In genomic region chr2:26323589-26324325, GRCm38 (mm10) we compare ENCODE assay signal across 20 mouse cellular contexts. TPM values are rescaled to one million over a fixed set of nuclear protein-coding genes. Genes with fewer than 3 reads are reported as not detected.
A peak's percentile ranks its signal among the peaks of the same experiment; 100 is the strongest.
DNase-seq lines count a peak whose midpoint lies in the region; ATAC-seq lines count a peak whose summit lies in the region.
"Had no signal": no experiment of that assay in that cellular context is flagged by ENCODE, and none has a peak within 500 bp of the region (broad histone marks: within the 10 kb centered on the region; RNA-seq: fewer than 3 reads in every experiment).

No protein-coding gene starts in this region.

- 82% methylated on average over 13 of the region's 13 CpGs for WGBS in heart, embryonic 14.5 days

- peak overlapping the region in 1 of 2 experiments; percentile 55; a peak in 2 of 4 replicates for H3K27ac ChIP-seq in heart, embryonic 14.5 days (replicated peaks in 1 of 2; ENCODE audit: control insufficient read depth in 1 of 2, insufficient read depth in 1 of 2, low read depth in 2 of 2, low read length in 2 of 2)
- H3K27ac ChIP-seq: embryonic facial prominence, embryonic 13.5 days; forebrain, embryonic 12.5 days; hindbrain, embryonic 12.5 days; intestine, embryonic 15.5 days had no signal

- ATAC-seq in heart, embryonic 14.5 days (ENCODE audit: insufficient number of reproducible peaks, insufficient read depth, low FRiP score, low read depth): 0 out of 2 replicates have a peak, but pooled peaks have one; percentile 11
- ATAC-seq: CD4-positive, CD25-positive, alpha-beta regulatory T cell, adult 4 months; forebrain, embryonic 16.5 days; intestine, embryonic 15.5 days had no signal

- H3K4me2 ChIP-seq in heart, embryonic 14.5 days (ENCODE audit: low read length): no peak overlapping the region
- H3K4me2 ChIP-seq: embryonic facial prominence, embryonic 13.5 days; forebrain, embryonic 12.5 days; hindbrain, embryonic 12.5 days; intestine, embryonic 15.5 days had no signal

- H3K27me3 ChIP-seq in heart, embryonic 14.5 days (ENCODE audit: control insufficient read depth, insufficient read depth, low read length): no peaks in the 10 kb centered on the region
- H3K27me3 ChIP-seq: embryonic facial prominence, embryonic 13.5 days; forebrain, embryonic 12.5 days; hindbrain, embryonic 12.5 days; intestine, embryonic 15.5 days had no signal

- H3K9ac ChIP-seq in heart, embryonic 14.5 days (ENCODE audit: low read length): peak overlapping the region; percentile 22
- H3K9ac ChIP-seq: embryonic facial prominence, embryonic 13.5 days; forebrain, embryonic 12.5 days; hindbrain, embryonic 12.5 days; intestine, embryonic 15.5 days had no signal

- H3K4me1 ChIP-seq in heart, embryonic 14.5 days (ENCODE audit: control insufficient read depth in 2 of 2, insufficient read depth in 2 of 2, low read length in 2 of 2): peaks cover 16 to 38% of the 10 kb centered on the region in 2 experiments; a peak in 3 of 4 replicates
- H3K4me1 ChIP-seq: intestine, embryonic 15.5 days had no signal

- H3K4me3 ChIP-seq in heart, embryonic 14.5 days (ENCODE audit: control insufficient read depth in 1 of 2, insufficient read depth in 1 of 2, low read depth in 1 of 2, low read length in 2 of 2): no peak overlapping the region
- H3K4me3 ChIP-seq: embryonic facial prominence, embryonic 13.5 days; forebrain, embryonic 12.5 days; hindbrain, embryonic 12.5 days; intestine, embryonic 15.5 days had no signal

- peaks cover 63% of the 10 kb centered on the region for H3K36me3 ChIP-seq in heart, embryonic 14.5 days (ENCODE audit: control insufficient read depth, insufficient read depth, low read length)

- intact Hi-C loops in gastrocnemius, postnatal 14 days (cut with DNase I; ENCODE audit: low total_unique reads): no loop called here
- intact Hi-C loops in heart, postnatal 14 days (cut with DNase I): loop anchor here (5.0 kb wide), 1 partner anchor 239 kb away; no protein-coding TSS in a partner anchor

- DNase-seq in adrenal gland, adult (ENCODE audit: inconsistent age in 2 of 2, low spot score in 1 of 2): peak; percentile 11 to 46
- DNase-seq in adrenal gland, adult 8-10 months: no peak
- peak; percentile 3 for DNase-seq in gastrocnemius, postnatal 14 days
- DNase-seq in gastrocnemius, adult 18-20 months (ENCODE audit: low spot score): no peak
- DNase-seq in heart, postnatal 14 days: no peak
- peak; percentile 38 for DNase-seq in heart, postnatal 4 days
- DNase-seq in heart, adult 8-10 months (ENCODE audit: low spot score): no peak
- DNase-seq: B cell, adult 2 months; cerebellum, adult 9-10 months; kidney, adult 18-20 months; kidney, postnatal 10 days had no signal

- H3K9me3 ChIP-seq in heart, embryonic 14.5 days (ENCODE audit: control insufficient read depth, low read length): no peaks in the 10 kb centered on the region
- H3K9me3 ChIP-seq: embryonic facial prominence, embryonic 13.5 days; forebrain, embryonic 12.5 days; hindbrain, embryonic 12.5 days; intestine, embryonic 15.5 days had no signal

RNA-seq across cellular contexts. Expression of gene Gpsm1, which starts 8.4 kb away (rescaled TPM):
- 10 to 100 TPM; 10.7 to 41.6 (median 24.6) TPM for total RNA-seq in adrenal gland, adult 8-10 months (2022)
- total RNA-seq in gastrocnemius, postnatal 14 days (2021): 1 to 10 TPM; 6.4 to 7.4 TPM
- total RNA-seq in gastrocnemius, adult 18-20 months (2021): 1 to 10 TPM; 1.6 to 2.3 TPM
- 36.5 and 36.9 TPM in 2 replicates for polyA plus RNA-seq in heart, embryonic 14.5 days (2014; fragmentation: Nextera tagmentation; extraction: Ambion mirVana)
- 100 to 1,000 TPM; 200 to 237 TPM for total RNA-seq in heart, postnatal 14 days (2021)
- total RNA-seq in heart, postnatal 4 days (2021): 100 to 1,000 TPM; 142 to 153 TPM
- 100 to 1,000 TPM; 188 to 246 (median 219) TPM for total RNA-seq in heart, adult 8-10 months (2022)

RNA-seq across cellular contexts. Expression of gene Dnlz, which starts 28.2 kb away (rescaled TPM):
- total RNA-seq in adrenal gland, adult 8-10 months (2022): 10 to 100 TPM; 21.0 to 23.8 (median 21.9) TPM
- total RNA-seq in gastrocnemius, postnatal 14 days (2021): 10 to 100 TPM; 17.0 to 17.6 TPM
- 10 to 100 TPM; 21.3 to 23.0 TPM for total RNA-seq in gastrocnemius, adult 18-20 months (2021)
- 27.5 and 30.8 TPM in 2 replicates for polyA plus RNA-seq in heart, embryonic 14.5 days (2014; fragmentation: Nextera tagmentation; extraction: Ambion mirVana)
- 10 to 100 TPM; 15.5 to 16.3 TPM for total RNA-seq in heart, postnatal 14 days (2021)
- total RNA-seq in heart, postnatal 4 days (2021): 10 to 100 TPM; 16.1 to 16.6 TPM
- total RNA-seq in heart, adult 8-10 months (2022): 10 to 100 TPM; 22.4 to 26.2 (median 25.4) TPM

RNA-seq across cellular contexts. Expression of gene Ccdc187, which starts 29.4 kb away (rescaled TPM):
- total RNA-seq in adrenal gland, adult 8-10 months (2022): 1 to 10 TPM in 3 of 4 experiments, under 1 TPM in 1; 0.32 to 4.1 (median 2.2) TPM
- under 1 TPM; 0.04 to 0.09 TPM for total RNA-seq in gastrocnemius, postnatal 14 days (2021)
- not detected for total RNA-seq in gastrocnemius, adult 18-20 months (2021)
- polyA plus RNA-seq in heart, embryonic 14.5 days (2014; fragmentation: Nextera tagmentation; extraction: Ambion mirVana): 0.16 and 0.24 TPM in 2 replicates
- total RNA-seq in heart, postnatal 14 days (2021): under 1 TPM; 0.10 to 0.17 TPM
- under 1 TPM; 0.81 to 0.92 TPM for total RNA-seq in heart, postnatal 4 days (2021)
- under 1 TPM; 0.08 to 0.17 (median 0.14) TPM for total RNA-seq in heart, adult 8-10 months (2022)
- total RNA-seq: MEL had no signal
- polyA plus RNA-seq: CD4-positive, CD25-positive, alpha-beta regulatory T cell, adult 4 months; kidney, embryonic 14.5 days had no signal

RNA-seq across cellular contexts. Expression of gene Card9, which starts 37.0 kb away (rescaled TPM):
- 1 to 10 TPM; 1.1 to 3.4 (median 2.2) TPM for total RNA-seq in adrenal gland, adult 8-10 months (2022)
- total RNA-seq in gastrocnemius, postnatal 14 days (2021): 1 to 10 TPM in 1 of 2 experiments, under 1 TPM in 1; 0.71 to 1.1 TPM
- total RNA-seq in gastrocnemius, adult 18-20 months (2021): under 1 TPM; 0.47 to 0.82 TPM
- polyA plus RNA-seq in heart, embryonic 14.5 days (2014; fragmentation: Nextera tagmentation; extraction: Ambion mirVana): 0.57 and 0.61 TPM in 2 replicates
- total RNA-seq in heart, postnatal 14 days (2021): 1 to 10 TPM; 1.3 to 1.5 TPM
- under 1 TPM; 0.60 to 0.95 TPM for total RNA-seq in heart, postnatal 4 days (2021)
- total RNA-seq in heart, adult 8-10 months (2022): 1 to 10 TPM in 3 of 4 experiments, under 1 TPM in 1; 0.54 to 2.2 (median 1.7) TPM

RNA-seq across cellular contexts. Expression of gene Snapc4, which starts 56.7 kb away (rescaled TPM):
- total RNA-seq in adrenal gland, adult 8-10 months (2022): 10 to 100 TPM; 24.7 to 68.1 (median 42.8) TPM
- total RNA-seq in gastrocnemius, postnatal 14 days (2021): 1 to 10 TPM; 6.2 to 7.2 TPM
- 1 to 10 TPM; 4.2 to 6.5 TPM for total RNA-seq in gastrocnemius, adult 18-20 months (2021)
- polyA plus RNA-seq in heart, embryonic 14.5 days (2014; fragmentation: Nextera tagmentation; extraction: Ambion mirVana): 15.8 and 18.3 TPM in 2 replicates
- total RNA-seq in heart, postnatal 14 days (2021): 10 to 100 TPM; 11.8 to 13.3 TPM
- total RNA-seq in heart, postnatal 4 days (2021): 10 to 100 TPM; 20.8 to 21.0 TPM
- 10 to 100 TPM in 2 of 4 experiments, 1 to 10 TPM in 2; 6.4 to 13.1 (median 8.6) TPM for total RNA-seq in heart, adult 8-10 months (2022)

Comparison
In these comparisons a context has a peak if more than half of its experiments do, and no peak if none do; other contexts are left out.
1. DNase-seq: peak in adrenal gland, adult (2 of 2), gastrocnemius, postnatal 14 days (single experiment) and heart, postnatal 4 days (single experiment); none in adrenal gland, adult 8-10 months (single experiment), gastrocnemius, adult 18-20 months (single experiment), heart, postnatal 14 days (0 of 2) and heart, adult 8-10 months (single experiment).